Mouse (Mus musculus) heart, adult 18-20 months (tissue): ENCODE results near the gene Zkscan17. TPM values are rescaled to one million over a fixed set of nuclear protein-coding genes. Genes with fewer than 3 reads are reported as not detected.

Experiments
- DNase-seq, 2 experiments: peaks; one replicate each; pipeline ENCODE4 v3.0.0; 2021 to 2022; ENCODE audit warnings: mixed read lengths in 1 of 2
- total RNA-seq, 2 experiments: library from RNA; stranded (reverse); gene quantifications; 2 replicates each; pipeline ENCODE4 v1.2.3; 2021

Gene Zkscan17
- total RNA-seq, 2 experiments from 2014 or later, result 12.5 to 14.2 TPM

DNA sequence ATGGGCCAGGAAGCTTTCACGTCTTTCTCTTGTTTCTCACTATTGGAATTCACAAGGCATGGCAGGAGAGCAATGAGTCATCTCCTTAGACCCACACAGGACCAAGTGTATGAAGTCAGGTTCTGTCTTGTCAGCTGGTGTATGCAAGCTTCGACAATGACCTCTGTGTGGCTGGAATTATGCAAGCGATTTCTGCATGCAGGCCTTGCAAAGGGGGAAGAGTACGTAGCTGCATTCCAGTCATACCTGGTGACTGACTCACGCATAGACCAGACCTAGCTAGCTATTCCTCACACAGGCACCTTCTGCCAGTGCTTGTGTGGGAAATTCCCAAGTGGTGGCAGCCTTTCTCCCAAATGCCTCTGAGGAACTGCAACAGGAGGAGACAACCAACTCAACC, 67.6 kb downstream of the Zkscan17 start:
- DNase-seq, result peak; percentile 65 to 80

DNA sequence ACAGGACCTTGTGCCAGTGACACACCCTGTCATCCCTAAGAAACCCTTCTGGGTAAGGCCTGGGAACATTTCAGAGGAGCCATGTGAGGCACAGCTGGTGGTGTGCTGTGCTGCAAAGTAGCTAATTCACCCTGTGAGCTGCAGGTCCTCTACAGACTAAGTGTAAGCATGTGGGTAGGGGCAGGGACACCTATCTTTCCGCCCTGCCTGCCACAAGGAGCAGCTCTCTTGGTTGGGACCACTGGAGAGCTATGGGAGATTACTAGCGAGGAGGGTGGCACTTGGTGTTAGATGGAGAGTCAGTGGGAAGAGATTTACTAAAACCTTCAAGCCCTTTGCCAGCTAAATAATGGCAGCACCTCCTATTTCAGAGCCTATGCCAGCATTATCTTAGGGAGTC, 69.7 kb downstream of the Zkscan17 start:
- DNase-seq, result no peak

DNA sequence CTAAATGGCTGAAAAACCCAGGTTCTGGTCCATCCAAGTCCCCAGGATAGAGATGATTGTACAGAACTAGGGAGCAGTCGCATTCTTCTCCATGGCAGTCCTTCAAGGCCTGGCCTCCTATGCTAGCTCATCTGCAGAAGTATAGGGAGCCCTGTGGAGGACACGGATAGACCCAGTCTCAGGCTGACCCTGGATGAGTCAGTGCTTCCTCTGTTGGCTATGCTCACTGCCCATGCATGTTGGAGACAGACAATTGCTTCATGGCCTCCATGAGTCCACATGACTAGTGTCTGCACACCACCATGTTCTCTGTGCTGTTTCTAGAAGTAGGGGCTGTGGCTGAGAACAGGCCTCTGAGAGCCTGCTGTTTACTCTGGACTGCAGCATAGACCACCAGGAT, 70.2 kb downstream of the Zkscan17 start:
- no peak for DNase-seq

DNA sequence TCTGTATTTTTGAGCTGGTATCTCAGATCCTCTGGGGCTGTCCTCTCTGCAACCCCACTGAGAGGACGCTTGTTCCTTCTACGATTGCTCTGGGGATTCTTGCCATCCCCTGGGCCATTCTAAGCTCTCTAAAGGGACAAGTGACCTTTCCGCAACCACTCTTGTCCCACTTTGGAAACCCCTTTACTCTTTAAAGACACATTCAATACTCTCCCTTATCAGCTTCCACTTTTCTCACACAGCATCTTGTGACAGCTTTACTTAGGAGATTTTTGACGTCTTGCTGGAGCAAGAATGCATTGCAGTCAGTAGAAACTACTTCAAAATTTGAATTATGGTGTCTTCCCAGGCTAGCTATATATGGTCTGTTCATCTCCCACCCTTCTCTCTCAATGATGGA, 75.5 kb downstream of the Zkscan17 start, which contains the start of gene Snap47:
Snap47 (minus strand) TSS at position 101 of the 400 bp plus-strand sequence.
- DNase-seq, result no peak

DNA sequence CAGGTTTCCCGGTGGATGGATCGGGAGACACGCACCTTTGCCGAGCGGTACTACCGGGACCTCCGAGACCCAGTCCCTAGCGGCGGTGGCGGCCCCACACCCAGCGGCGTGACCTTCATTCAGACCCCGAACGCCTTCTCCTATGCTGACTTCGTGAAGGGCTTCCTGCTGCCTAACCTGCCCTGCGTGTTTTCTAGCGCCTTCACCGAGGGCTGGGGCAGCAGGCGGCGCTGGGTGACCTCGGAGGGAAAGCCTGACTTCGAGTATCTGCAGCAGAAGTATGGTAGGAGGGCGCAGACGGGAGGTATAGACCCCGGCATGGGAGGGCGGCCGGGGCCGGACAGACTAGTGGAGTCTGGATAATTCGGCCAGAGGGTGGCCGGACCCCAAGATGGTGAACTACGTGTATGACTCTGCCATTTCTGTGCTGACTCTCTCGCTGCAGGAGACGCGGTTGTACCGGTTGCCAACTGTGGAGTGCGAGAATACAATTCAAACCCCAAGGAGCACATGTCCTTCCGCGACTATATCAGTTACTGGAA, 76.2 kb downstream of the Zkscan17 start:
- DNase-seq, result no peak

DNA sequence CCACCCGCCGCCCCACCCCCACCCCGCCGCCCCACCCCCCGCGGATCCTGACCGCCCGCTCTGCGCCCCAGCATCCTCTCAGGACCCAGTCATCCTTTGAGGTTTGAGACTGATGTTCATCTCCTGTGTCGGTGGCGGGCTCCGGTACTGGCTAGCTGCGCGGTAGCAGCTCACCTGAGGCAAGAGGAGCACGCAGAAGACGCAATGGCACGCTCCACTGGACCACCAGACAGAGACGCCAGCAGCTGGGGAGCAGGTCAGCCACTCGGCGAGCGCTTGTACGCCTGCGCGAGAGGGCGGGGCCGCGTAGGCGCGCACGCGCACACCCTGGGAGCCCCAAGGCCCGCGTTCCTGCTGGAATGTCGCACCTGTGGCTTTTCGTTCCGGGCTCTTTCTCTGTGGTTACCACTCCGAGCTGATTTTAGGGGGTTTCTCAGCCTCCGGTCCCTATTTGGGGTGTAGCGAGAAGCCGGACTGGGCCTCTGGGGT, 76.8 kb downstream of the Zkscan17 start, which contains the start of gene Jmjd4:
Jmjd4 (plus strand) TSS at position 305 of the 489 bp plus-strand sequence.
- peak; percentile 94 to 95 for DNase-seq

DNA sequence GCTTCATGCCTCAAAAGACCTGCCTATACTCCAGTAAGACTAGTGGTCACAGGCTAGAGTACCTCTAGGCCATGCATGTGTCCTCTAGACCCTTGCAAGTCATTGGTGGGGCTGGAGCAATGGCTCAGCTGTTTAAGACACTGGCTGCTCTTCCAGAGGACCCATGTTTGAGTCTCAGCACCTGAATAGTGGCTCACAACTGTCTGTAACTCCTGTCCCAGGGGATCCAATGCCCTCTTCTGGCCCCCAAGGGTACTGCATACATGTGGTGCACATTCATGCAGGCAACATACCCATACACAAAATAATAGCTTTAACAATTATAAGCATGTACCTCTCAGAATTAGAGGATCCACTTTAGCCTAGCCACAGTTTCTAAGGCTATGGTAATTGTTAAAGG, 83.4 kb downstream of the Zkscan17 start:
- DNase-seq, result no peak

DNA sequence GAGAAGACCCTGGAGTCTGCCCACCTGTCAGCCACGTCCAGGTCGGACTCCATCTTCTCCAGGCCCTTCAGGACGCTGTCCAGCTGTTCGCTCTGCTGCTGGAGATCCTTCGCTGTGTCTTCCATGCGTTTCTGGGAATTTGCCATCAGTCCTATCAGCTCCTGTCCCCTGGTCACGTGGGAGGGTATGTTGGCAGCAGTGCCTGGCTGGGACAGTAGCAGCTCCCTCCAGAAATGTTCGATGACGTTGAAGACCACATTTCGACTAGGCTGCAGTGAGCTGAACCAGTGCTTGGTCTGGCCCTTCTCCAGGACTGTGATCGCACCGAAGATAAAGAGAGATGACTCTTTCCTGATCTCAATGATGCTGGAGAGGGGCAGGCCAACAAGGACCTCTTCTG, 88.6 kb downstream of the Zkscan17 start:
- peak in 1 of 2 experiments; percentile 22 for DNase-seq

Other genes starting within 250 kb of the Zkscan17 start
- gene Wnt3a, start 236.0 kb downstream of the Zkscan17 start, total RNA-seq, result not detected
- gene Wnt9a, start 219.8 kb downstream of the Zkscan17 start, total RNA-seq, result 1 to 10 TPM; 3.8 to 4.2 TPM
- gene Prss38, start 151.1 kb downstream of the Zkscan17 start, total RNA-seq, result not detected
- 10 to 100 TPM; 11.1 to 12.0 TPM for gene Jmjd4, start 76.7 kb downstream of the Zkscan17 start, total RNA-seq
- 10 to 100 TPM; 39.1 to 43.4 TPM for gene Snap47, start 75.6 kb downstream of the Zkscan17 start, total RNA-seq
- gene Zfp867, start 54.3 kb downstream of the Zkscan17 start, total RNA-seq, result 1 to 10 TPM; 2.5 to 3.2 TPM
- under 1 TPM; 0.31 to 0.47 TPM for gene Nlrp3, start 14.8 kb upstream of the Zkscan17 start, total RNA-seq
- not detected for gene Olfr222, start 49.5 kb upstream of the Zkscan17 start, total RNA-seq
- not detected for gene Olfr223, start 66.5 kb upstream of the Zkscan17 start, total RNA-seq
- gene Mprip, start 134.6 kb upstream of the Zkscan17 start, total RNA-seq, result 100 to 1,000 TPM; 123 to 131 TPM